Mouse (Mus musculus) adrenal gland, adult 2 months (tissue): Measurements from ENCODE around the gene Shcbp1l. TPM values are rescaled to one million over a fixed set of nuclear protein-coding genes. Genes with fewer than 3 reads are reported as not detected.

Source experiments
- DNase-seq: peaks from one replicate; pipeline ENCODE4 v3.0.0; 2021
- polyA plus RNA-seq: library from polyadenylated mRNA; depleted of rRNA; stranded (reverse); fragments of >200 nt; gene quantifications from 2 replicates; pipeline ENCODE4 v1.2.3, GENCODE M21; 2012; rRNA removed
- total RNA-seq, 2 experiments: library from RNA; stranded (reverse); gene quantifications; 2 replicates each; pipeline ENCODE4 v1.2.3; 2021

The Shcbp1l gene
- total and polyA plus RNA-seq, 3 experiments, result 0.14 to 0.45 (median 0.27) TPM

DNA sequence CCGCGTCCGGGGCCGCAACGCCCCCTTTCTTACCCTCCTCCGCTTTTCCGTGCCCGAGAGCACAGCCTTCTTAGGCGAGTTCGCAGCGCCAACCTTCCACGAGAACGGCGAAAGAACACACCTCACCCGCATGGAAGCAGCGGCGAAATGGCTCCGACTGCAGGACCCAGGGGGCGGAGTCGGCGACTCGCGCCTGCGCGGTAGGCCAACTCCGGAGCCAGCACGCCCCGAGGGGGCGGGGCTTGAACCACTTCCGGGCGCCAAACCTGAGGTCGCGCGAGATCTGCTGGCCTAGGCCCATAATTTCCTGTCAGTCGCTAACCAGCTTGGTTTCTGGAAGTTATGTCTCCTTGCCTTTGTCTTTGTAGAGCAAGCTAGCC lies 62.5 kb downstream of the Shcbp1l start, which contains the start of gene Dhx9:
Dhx9 (minus strand) TSS at position 161 of the 380 bp plus-strand sequence.
- peak; percentile 98 for DNase-seq

GRCm38 (mm10) chr1:153489132-153489531 lies 64.2 kb downstream of the Shcbp1l start:
- DNase-seq, result no peak

DNA sequence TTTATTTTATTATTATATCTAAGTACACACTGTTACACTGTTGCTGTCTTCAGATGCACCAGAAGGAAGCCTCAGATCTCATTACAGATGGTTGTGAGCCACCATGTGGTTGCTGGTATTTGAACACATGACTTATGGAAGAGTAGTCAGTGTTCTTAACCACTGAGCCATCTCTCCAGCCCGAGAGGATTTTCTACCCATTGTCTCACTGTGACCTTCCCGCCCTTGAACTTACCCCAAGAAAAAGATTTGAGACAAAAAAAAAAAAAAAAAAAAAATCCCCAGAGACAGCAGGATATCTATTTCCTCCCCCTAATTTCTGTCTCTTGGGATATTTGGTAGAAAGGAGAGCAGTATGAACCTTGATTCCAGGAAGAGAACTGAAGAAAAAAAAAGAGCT lies 64.6 kb downstream of the Shcbp1l start:
- DNase-seq, result no peak

DNA sequence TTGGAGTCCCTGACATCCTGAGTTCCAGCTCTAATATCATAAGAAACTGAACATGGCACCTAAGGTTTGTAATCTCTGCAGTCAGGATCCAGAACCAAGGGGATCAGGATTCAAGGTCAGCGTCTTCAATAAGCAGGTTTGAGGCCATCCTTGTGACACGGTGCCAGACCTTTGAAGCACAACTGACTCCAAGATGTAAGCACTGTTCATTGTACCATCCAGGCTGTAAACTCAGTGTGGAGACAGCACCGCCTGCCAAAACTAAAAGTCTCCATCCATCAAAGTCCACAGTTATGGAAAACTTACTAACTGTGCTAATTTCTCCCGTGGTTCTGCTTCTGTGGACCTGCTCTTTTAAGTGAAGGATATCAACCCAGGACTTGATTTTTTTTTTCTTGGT lies 65.0 kb downstream of the Shcbp1l start:
- DNase-seq, result peak; percentile 31

DNA sequence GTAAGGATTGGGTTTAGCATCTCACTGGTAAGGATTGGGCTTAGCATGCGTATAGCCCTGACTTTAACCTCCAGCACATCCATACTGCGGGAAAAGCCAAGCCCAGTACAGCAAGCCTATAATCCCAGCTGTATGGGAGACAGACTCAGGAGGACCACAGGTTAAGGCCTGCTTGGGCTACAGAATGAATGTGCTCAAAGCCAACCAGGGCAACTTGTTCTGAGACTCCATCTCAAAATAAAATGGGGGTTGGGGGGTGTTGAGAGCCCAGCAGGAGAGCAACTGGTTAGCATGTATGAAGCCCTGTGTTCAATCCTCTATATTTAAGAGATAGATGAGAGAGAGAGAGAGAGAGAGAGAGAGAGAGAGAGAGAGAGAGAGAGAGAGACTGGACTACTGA lies 66.4 kb downstream of the Shcbp1l start:
- no peak for DNase-seq

- no peak for DNase-seq
These were observed 66.9 kb downstream of the Shcbp1l start for GRCm38 (mm10) chr1:153491822-153492221.

GRCm38 (mm10) chr1:153493338-153493737 lies 68.4 kb downstream of the Shcbp1l start:
- peak; percentile 80 for DNase-seq

DNA sequence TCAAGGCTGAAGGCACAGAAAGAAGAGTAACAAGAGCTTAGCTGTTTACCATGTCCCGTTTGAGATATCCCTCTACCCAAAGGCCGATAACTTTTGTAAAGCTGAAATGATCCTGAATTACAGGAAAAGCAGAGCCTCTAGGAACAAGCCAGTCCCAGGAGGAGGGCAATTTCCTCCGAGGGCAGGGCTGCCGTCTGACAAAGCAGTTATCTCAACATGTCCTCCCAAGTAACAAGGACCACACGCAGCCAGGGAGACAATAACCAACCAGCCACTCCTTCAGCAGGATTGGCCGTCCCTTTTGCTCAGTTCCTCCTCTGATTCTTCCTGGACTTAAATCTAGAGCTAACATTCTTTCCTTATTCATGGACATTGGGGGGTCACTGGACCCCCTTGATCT lies 69.0 kb downstream of the Shcbp1l start:
- DNase-seq, result no peak

DNA sequence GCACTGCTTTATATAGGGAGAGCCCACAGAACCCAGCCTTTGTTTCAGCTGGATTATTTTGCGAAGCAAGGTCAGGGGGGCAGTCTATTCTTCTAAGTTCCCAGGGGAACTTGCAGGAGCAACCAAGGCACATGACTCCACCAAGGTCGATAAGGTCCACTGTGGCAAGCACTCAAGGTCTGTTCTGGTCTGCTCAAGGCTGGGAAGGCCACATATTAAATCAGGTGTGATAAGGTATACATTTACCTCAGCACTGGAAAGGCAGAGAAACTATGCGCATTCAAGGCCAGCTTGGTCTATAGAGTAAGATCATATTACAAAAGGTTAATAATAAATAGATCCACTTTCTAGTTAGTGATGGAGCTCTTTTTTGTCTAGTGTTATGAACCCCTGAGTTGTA lies 71.1 kb downstream of the Shcbp1l start:
- DNase-seq, result no peak

- DNase-seq, result no peak
These were observed 75.1 kb downstream of the Shcbp1l start for GRCm38 (mm10) chr1:153500030-153500429.

DNA sequence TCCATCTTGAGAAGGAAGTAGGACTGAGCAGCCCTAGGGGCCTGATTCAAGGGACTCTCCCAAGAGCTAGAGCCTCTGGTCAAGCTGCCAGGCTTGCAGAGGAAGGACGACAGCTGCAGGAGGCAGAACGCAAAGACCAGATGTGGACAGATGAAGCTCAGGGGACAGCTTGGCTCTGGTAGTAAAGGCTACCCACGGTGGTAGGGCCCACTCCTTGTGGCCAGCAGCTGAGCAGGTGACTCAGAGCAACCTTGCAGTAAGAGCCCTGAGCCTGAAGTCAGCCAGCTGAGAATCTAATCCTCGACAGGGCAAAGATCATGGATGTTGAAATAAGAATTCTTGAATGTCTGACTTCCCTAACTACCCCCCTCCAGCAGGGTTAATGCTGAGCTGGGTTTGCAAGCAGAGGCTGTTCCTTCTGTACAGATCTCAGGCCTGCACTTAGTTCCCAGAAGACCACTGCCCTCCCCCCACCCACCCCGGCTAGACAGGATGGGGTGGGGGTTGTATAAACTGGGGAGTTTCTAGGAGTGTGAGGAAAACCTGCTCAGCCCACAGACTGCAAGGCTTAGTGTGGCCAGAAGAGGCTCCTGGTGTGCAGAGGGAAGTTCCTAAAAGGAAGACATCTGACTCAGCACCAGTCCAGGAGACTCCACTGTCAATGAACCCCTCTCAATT lies 76.8 kb downstream of the Shcbp1l start:
- DNase-seq, result peak; percentile 42

Other genes starting within 250 kb of the Shcbp1l start
- gene Lamc2, start 238.7 kb upstream of the Shcbp1l start, total RNA-seq, result 1 to 10 TPM in 1 of 2 experiments, under 1 TPM in 1; 0.75 to 3.1 TPM
- 0.10 TPM in 1 of 2 replicates, not detected in the other for gene Lamc2, start 238.7 kb upstream of the Shcbp1l start, polyA plus RNA-seq
- gene Lamc1, start 92.4 kb upstream of the Shcbp1l start, total RNA-seq, result 10 to 100 TPM; 61.1 to 76.0 TPM
- gene Lamc1, start 92.4 kb upstream of the Shcbp1l start, polyA plus RNA-seq, result 48.4 and 54.8 TPM in 2 replicates
- gene Dhx9, start 62.5 kb downstream of the Shcbp1l start, total RNA-seq, result 100 to 1,000 TPM in 1 of 2 experiments, 10 to 100 TPM in 1; 98.3 to 113 TPM
- gene Dhx9, start 62.5 kb downstream of the Shcbp1l start, polyA plus RNA-seq, result 1.4 and 2.2 TPM in 2 replicates
- gene Npl, start 124.9 kb downstream of the Shcbp1l start, total RNA-seq, result 1 to 10 TPM; 2.9 to 8.3 TPM
- gene Npl, start 124.9 kb downstream of the Shcbp1l start, polyA plus RNA-seq, result 0.15 and 0.16 TPM in 2 replicates
- gene Rgs8, start 227.9 kb downstream of the Shcbp1l start, total RNA-seq, result under 1 TPM in 1 of 2 experiments, not detected in 1; 0.10 TPM
- 0.02 TPM in 2 replicates for gene Rgs8, start 227.9 kb downstream of the Shcbp1l start, polyA plus RNA-seq